Mouse (Mus musculus) kidney, embryonic 14.5 days (tissue): ENCODE data around the gene Rabl3. TPM values are rescaled to one million over a fixed set of nuclear protein-coding genes. Genes with fewer than 3 reads are reported as not detected.

Experiments
- ATAC-seq: fragments of 200-750 bp; cut with Nextera tagmentation; 2 replicates; pipeline ENCODE4 v1.8.0; 2017; ENCODE audit warnings: moderate number of reproducible peaks, mild to moderate bottlenecking, moderate TSS enrichment, moderate library complexity; ENCODE audit not compliant: low FRiP score, low TSS enrichment
- H3K27ac ChIP-seq: fragments of 300-500 bp; sonication (generic); 2 replicates; pipeline ENCODE4 v1.5.1; 2014; ENCODE audit warnings: low read depth, mild to moderate bottlenecking, low read length, moderate library complexity, mixed read lengths
- H3K27me3 ChIP-seq: fragments of 300-500 bp; sonication (generic); 2 replicates; pipeline ENCODE4 v1.6.1; 2014; ENCODE audit warnings: mild to moderate bottlenecking, low read length; ENCODE audit not compliant: control insufficient read depth, insufficient read depth
- H3K36me3 ChIP-seq: fragments of 300-500 bp; sonication (generic); 2 replicates; pipeline ENCODE4 v1.6.1; 2014; ENCODE audit warnings: low read length, mixed read lengths; ENCODE audit not compliant: control insufficient read depth, insufficient read depth
- H3K4me1 ChIP-seq: fragments of 300-500 bp; sonication (generic); 2 replicates; pipeline ENCODE4 v1.6.1; 2014; ENCODE audit warnings: low read length, mixed read lengths; ENCODE audit not compliant: control insufficient read depth, insufficient read depth
- H3K4me2 ChIP-seq: fragments of 300-500 bp; sonication (generic); replicated peaks from 2 replicates; pipeline ENCODE4 v1.6.1; 2014; ENCODE audit warnings: low read depth, mild to moderate bottlenecking, low read length
- H3K4me3 ChIP-seq: fragments of 300-500 bp; sonication (generic); 2 replicates; pipeline ENCODE4 v1.5.1; 2014; ENCODE audit warnings: mild to moderate bottlenecking, low read length
- H3K9ac ChIP-seq: fragments of 300-500 bp; sonication (generic); 2 replicates; pipeline ENCODE4 v1.6.1; 2014; ENCODE audit warnings: low read depth, mild to moderate bottlenecking, low read length, moderate library complexity
- H3K9me3 ChIP-seq: fragments of 300-500 bp; sonication (generic); 2 replicates; pipeline ENCODE4 v1.6.1; 2016; ENCODE audit warnings: low read length; ENCODE audit not compliant: control insufficient read depth
- WGBS: fragments of 180-500 bp; shearing (Covaris S2); extraction: QIAGEN DNeasy Blood & Tissue Kit; methylation state at CpG from one replicate; pipeline ENCODE4 v1.1.7; 2014; 5-methylcytosine and 5-hydroxymethylcytosine counted together
- polyA plus RNA-seq: library from polyadenylated mRNA; unstranded; fragments of >200 nt; fragmentation: Nextera tagmentation; extraction: Ambion mirVana; gene quantifications from 2 replicates; pipeline ENCODE4 v1.2.1, GENCODE M21; 2014

The Rabl3 gene
- polyA plus RNA-seq, 1 experiment from 2014 or later, result 28.6 TPM

GRCm38 (mm10) chr16:37562961-37563360 lies 23.3 kb downstream of the Rabl3 start:
- H3K4me2 ChIP-seq, result no peak overlapping the region
- H3K4me1 ChIP-seq, result no peaks in the 10 kb centered on the region
- no peak overlapping the region for H3K4me3 ChIP-seq
- H3K9me3 ChIP-seq, result no peaks in the 10 kb centered on the region
- no peaks in the 10 kb centered on the region for H3K27me3 ChIP-seq
- H3K36me3 ChIP-seq, result peaks cover 5% of the 10 kb centered on the region; the same call in 1 of the 2 replicates
- no peak overlapping the region for H3K9ac ChIP-seq
- no peak for ATAC-seq
- WGBS, result 91% methylated on average over 5 of the region's 5 CpGs
- H3K27ac ChIP-seq, result no peak overlapping the region

- no peaks in the 10 kb centered on the region for H3K27me3 ChIP-seq
- H3K36me3 ChIP-seq, result peaks cover 3% of the 10 kb centered on the region; the same call in 1 of the 2 replicates
- no peak overlapping the region for H3K27ac ChIP-seq
- 97% methylated on average over 1 of the region's 1 CpGs for WGBS
- no peak for ATAC-seq
- H3K4me1 ChIP-seq, result no peaks in the 10 kb centered on the region
- H3K9me3 ChIP-seq, result no peaks in the 10 kb centered on the region
- H3K4me2 ChIP-seq, result no peak overlapping the region
- H3K4me3 ChIP-seq, result no peak overlapping the region
- H3K9ac ChIP-seq, result no peak overlapping the region
Measured at GRCm38 (mm10) chr16:37565117-37565516, 25.4 kb downstream of the Rabl3 start.

- 81% methylated on average over 6 of the region's 6 CpGs for WGBS
- no peaks in the 10 kb centered on the region for H3K9me3 ChIP-seq
- no peaks in the 10 kb centered on the region for H3K4me1 ChIP-seq
- H3K27me3 ChIP-seq, result no peaks in the 10 kb centered on the region
- no peak overlapping the region for H3K4me3 ChIP-seq
- H3K36me3 ChIP-seq, result peaks cover 3% of the 10 kb centered on the region; the same call in 1 of the 2 replicates
- ATAC-seq, result no peak
- no peak overlapping the region for H3K4me2 ChIP-seq
- no peak overlapping the region for H3K27ac ChIP-seq
- no peak overlapping the region for H3K9ac ChIP-seq
Measured at GRCm38 (mm10) chr16:37566107-37566506, 26.4 kb downstream of the Rabl3 start.

- ATAC-seq, result no peak
- Histone ChIP-seq H3K9me3 (no peaks in the 10 kb centered on the region), H3K9ac (no peak overlapping the region), H3K27me3 (no peaks in the 10 kb centered on the region), H3K36me3 (peaks cover 3% of the 10 kb centered on the region; the same call in 1 of the 2 replicates), H3K27ac (no peak overlapping the region), H3K4me1 (no peaks in the 10 kb centered on the region), H3K4me2 (no peak overlapping the region), H3K4me3 (no peak overlapping the region)
- WGBS, result 92% methylated on average over 12 of the region's 12 CpGs
Measured at GRCm38 (mm10) chr16:37567113-37568050, 27.7 kb downstream of the Rabl3 start.

- H3K4me1 ChIP-seq, result no peaks in the 10 kb centered on the region
- no peak overlapping the region for H3K27ac ChIP-seq
- H3K9ac ChIP-seq, result no peak overlapping the region
- no peaks in the 10 kb centered on the region for H3K27me3 ChIP-seq
- no peak overlapping the region for H3K4me3 ChIP-seq
- no peaks in the 10 kb centered on the region; the same call in 1 of the 2 replicates for H3K36me3 ChIP-seq
- no peak for ATAC-seq
- H3K4me2 ChIP-seq, result no peak overlapping the region
- 63% methylated on average over 3 of the region's 3 CpGs for WGBS
- no peaks in the 10 kb centered on the region; the same call in 1 of the 2 replicates for H3K9me3 ChIP-seq
Measured at GRCm38 (mm10) chr16:37571554-37571953, 31.9 kb downstream of the Rabl3 start.

GRCm38 (mm10) chr16:37572117-37572754 lies 32.6 kb downstream of the Rabl3 start:
- ATAC-seq, result no peak
- no peak overlapping the region for H3K27ac ChIP-seq
- no peaks in the 10 kb centered on the region; the same call in 1 of the 2 replicates for H3K9me3 ChIP-seq
- no peak overlapping the region for H3K9ac ChIP-seq
- H3K4me3 ChIP-seq, result no peak overlapping the region
- no peaks in the 10 kb centered on the region for H3K27me3 ChIP-seq
- no peak overlapping the region for H3K4me2 ChIP-seq
- H3K36me3 ChIP-seq, result no peaks in the 10 kb centered on the region; the same call in 1 of the 2 replicates
- WGBS, result 92% methylated on average over 12 of the region's 12 CpGs
- H3K4me1 ChIP-seq, result no peaks in the 10 kb centered on the region

GRCm38 (mm10) chr16:37573061-37573460 lies 33.4 kb downstream of the Rabl3 start:
- no peaks in the 10 kb centered on the region; the same call in 1 of the 2 replicates for H3K36me3 ChIP-seq
- 93% methylated on average over 5 of the region's 5 CpGs for WGBS

GRCm38 (mm10) chr16:37575325-37575724 lies 35.6 kb downstream of the Rabl3 start:
- H3K4me2 ChIP-seq, result no peak overlapping the region
- no peaks in the 10 kb centered on the region; the same call in 1 of the 2 replicates for H3K36me3 ChIP-seq
- H3K27me3 ChIP-seq, result no peaks in the 10 kb centered on the region
- H3K4me1 ChIP-seq, result no peaks in the 10 kb centered on the region
- no peak overlapping the region for H3K9ac ChIP-seq
- H3K9me3 ChIP-seq, result no peaks in the 10 kb centered on the region; the same call in 1 of the 2 replicates
- 75% methylated on average over 2 of the region's 3 CpGs for WGBS
- no peak overlapping the region for H3K27ac ChIP-seq
- ATAC-seq, result no peak
- no peak overlapping the region for H3K4me3 ChIP-seq

More at GRCm38 (mm10) chr16:37573061-37573460, 33.4 kb downstream of the Rabl3 start:
- H3K4me2 ChIP-seq, result no peak overlapping the region
- H3K4me3 ChIP-seq, result no peak overlapping the region
- H3K9me3 ChIP-seq, result no peaks in the 10 kb centered on the region; the same call in 1 of the 2 replicates
- no peak overlapping the region for H3K27ac ChIP-seq
- no peak overlapping the region for H3K9ac ChIP-seq
- no peaks in the 10 kb centered on the region for H3K27me3 ChIP-seq
- H3K4me1 ChIP-seq, result no peaks in the 10 kb centered on the region
- ATAC-seq, result no peak
